Mouse (Mus musculus) liver, embryonic 11.5 days (tissue): ENCODE measurements around the gene Ciart. TPM values are rescaled to one million over a fixed set of nuclear protein-coding genes. Genes with fewer than 3 reads are reported as not detected.

Experiments
- ATAC-seq: fragments of 200-750 bp; cut with Nextera tagmentation; replicated peaks from 2 replicates; pipeline ENCODE4 v1.8.0; 2017; ENCODE audit warnings: moderate number of reproducible peaks, mild to moderate bottlenecking, moderate TSS enrichment, moderate library complexity; ENCODE audit not compliant: low FRiP score
- DNase-seq: peaks from one replicate; pipeline ENCODE4 v3.0.0-alpha.2; 2017; ENCODE audit warnings: low spot score
- H3K27ac ChIP-seq: fragments of 300-500 bp; sonication (generic); 2 replicates; pipeline ENCODE4 v1.5.1; 2014; ENCODE audit warnings: mild to moderate bottlenecking, low read depth, low read length, control low read depth
- H3K27me3 ChIP-seq: fragments of 300-500 bp; sonication (generic); replicated peaks from 2 replicates; pipeline ENCODE4 v1.6.1; 2014; ENCODE audit warnings: low read length, mixed read lengths; ENCODE audit not compliant: control insufficient read depth, insufficient read depth
- H3K36me3 ChIP-seq: fragments of 300-500 bp; sonication (generic); 2 replicates; pipeline ENCODE4 v1.6.1; 2014; ENCODE audit warnings: mild to moderate bottlenecking, low read length, moderate library complexity, mixed read lengths; ENCODE audit not compliant: control insufficient read depth, insufficient read depth
- H3K4me1 ChIP-seq: fragments of 300-500 bp; sonication (generic); replicated peaks from 2 replicates; pipeline ENCODE4 v1.6.1; 2014; ENCODE audit warnings: low read length, mixed read lengths; ENCODE audit not compliant: control insufficient read depth, insufficient read depth
- H3K4me2 ChIP-seq: fragments of 300-500 bp; sonication (generic); 2 replicates; pipeline ENCODE4 v1.6.1; 2014; ENCODE audit warnings: mild to moderate bottlenecking, control low read depth, moderate library complexity
- H3K4me3 ChIP-seq: fragments of 300-500 bp; sonication (generic); 2 replicates; pipeline ENCODE4 v1.5.1; 2014; ENCODE audit warnings: low read depth, low read length, control low read depth
- H3K9ac ChIP-seq: fragments of 300-500 bp; sonication (generic); 2 replicates; pipeline ENCODE4 v1.6.1; 2014; ENCODE audit warnings: low read depth, low read length, control low read depth
- H3K9me3 ChIP-seq: fragments of 300-500 bp; sonication (generic); 2 replicates; pipeline ENCODE4 v1.6.1; 2016; ENCODE audit warnings: low read length, inconsistent platforms, mixed read lengths; ENCODE audit not compliant: control insufficient read depth
- WGBS: fragments of 180-500 bp; shearing (Covaris S2); extraction: QIAGEN DNeasy Blood & Tissue Kit; methylation state at CpG from one replicate; pipeline ENCODE4 v1.1.7; 2014; 5-methylcytosine and 5-hydroxymethylcytosine counted together
- polyA plus RNA-seq: library from polyadenylated mRNA; unstranded; fragments of >200 nt; fragmentation: Nextera tagmentation; extraction: Ambion mirVana; gene quantifications from 2 replicates; pipeline ENCODE4 v1.2.1, GENCODE M21; 2014

Gene Ciart
- polyA plus RNA-seq, 1 experiment from 2014 or later = 8.1 TPM

DNA sequence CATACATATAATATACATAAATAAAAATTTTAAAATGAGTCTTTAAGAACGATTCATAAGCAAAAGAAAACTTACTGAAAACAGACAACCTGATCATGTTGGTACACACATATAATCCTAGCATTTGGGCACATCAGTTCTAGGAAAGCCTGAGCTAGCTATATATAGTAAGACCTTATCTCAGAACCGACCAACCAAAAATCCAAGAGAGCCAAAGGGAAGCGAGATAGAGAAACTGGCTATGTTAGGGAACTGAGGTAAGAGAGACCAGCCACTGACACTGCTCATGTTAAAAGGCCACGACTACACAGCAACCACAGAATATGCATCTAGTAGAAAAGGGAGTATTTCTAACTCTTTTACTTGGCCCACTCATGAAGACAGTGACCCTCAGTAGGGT is 31.4 kb downstream of the Ciart start:
- Histone ChIP-seq H3K4me2 (peak overlapping the region; percentile 41), H3K27me3 (no peaks in the 10 kb centered on the region), H3K9ac (no peak overlapping the region), H3K27ac (0 out of 2 replicates have a peak overlapping the region, but pooled peaks have one; percentile 5), H3K4me3 (no peak overlapping the region), H3K4me1 (peaks cover 18% of the 10 kb centered on the region; the same call in 1 of the 2 replicates), H3K9me3 (no peaks in the 10 kb centered on the region), H3K36me3 (peaks cover 52% of the 10 kb centered on the region)
- DNase-seq (no peak), ATAC-seq (peak; percentile 62; the same call in 1 of the 2 replicates)
- WGBS = 51% methylated on average over 4 of the region's 4 CpGs

DNA sequence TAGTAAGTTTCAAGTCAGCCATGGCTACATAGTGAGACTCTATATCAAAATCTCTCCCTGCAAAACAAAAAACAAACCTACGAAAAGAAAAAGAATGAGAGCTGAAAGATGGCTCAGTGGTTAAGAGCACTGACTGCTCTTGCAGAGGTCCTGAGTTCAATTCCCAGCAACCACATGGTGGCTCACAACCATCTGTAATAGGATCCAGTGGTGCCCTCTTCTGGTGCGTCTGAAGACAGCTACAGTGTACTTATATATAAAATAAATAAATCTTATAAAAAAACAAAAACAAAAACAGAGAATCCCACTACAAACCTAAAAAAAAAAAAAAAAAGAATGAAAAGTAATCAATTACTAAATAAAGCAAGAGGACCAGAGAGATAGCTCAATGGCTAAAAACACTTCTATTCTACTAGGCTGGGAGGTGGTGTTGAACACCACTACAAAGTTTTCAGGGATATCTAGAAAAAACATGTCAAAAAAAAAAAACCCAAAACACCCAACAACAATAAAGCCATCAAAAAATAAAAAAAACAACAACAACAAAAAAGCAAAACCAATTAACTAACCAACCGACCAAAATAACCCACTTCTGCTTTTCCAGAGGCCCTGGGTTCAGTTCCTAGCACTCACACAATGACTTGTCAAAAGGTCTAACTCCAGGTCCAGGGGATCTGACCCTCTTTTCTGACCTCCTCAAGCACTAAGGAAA is 39.4 kb downstream of the Ciart start:
- Histone ChIP-seq H3K36me3 (peaks cover 51% of the 10 kb centered on the region), H3K9me3 (no peaks in the 10 kb centered on the region), H3K4me3 (no peak overlapping the region), H3K9ac (no peak overlapping the region), H3K4me2 (no peak overlapping the region), H3K27me3 (no peaks in the 10 kb centered on the region), H3K27ac (no peak overlapping the region), H3K4me1 (peaks cover 3% of the 10 kb centered on the region)
- 79% methylated on average over 3 of the region's 3 CpGs for WGBS
- no peak for DNase-seq
- no peak for ATAC-seq

DNA sequence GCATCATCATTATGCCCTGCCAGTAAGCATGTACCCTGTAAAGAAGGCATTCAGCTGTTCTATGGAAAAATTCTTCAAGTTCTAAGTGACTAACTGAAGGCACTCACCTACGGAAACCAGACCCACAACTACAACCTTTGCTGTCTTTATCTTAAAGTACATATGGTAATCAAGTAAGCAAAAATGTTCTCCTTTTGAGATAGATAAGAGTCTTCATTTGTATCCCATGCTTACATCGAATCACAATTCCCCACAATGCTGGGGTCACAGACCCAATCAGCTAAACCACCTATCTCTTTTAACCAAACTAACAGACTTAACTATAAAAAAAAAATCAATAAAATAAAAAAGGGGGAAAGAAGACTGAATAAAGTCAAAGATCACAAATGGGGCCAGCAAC is 42.8 kb downstream of the Ciart start:
- 71% methylated on average over 2 of the region's 2 CpGs for WGBS
- no peak overlapping the region for H3K4me2 ChIP-seq
- H3K27me3 ChIP-seq = no peaks in the 10 kb centered on the region
- H3K9me3 ChIP-seq = no peaks in the 10 kb centered on the region
- peaks cover 3% of the 10 kb centered on the region for H3K4me1 ChIP-seq
- no peak overlapping the region for H3K27ac ChIP-seq
- H3K36me3 ChIP-seq = peaks cover 38% of the 10 kb centered on the region
- H3K4me3 ChIP-seq = no peak overlapping the region
- ATAC-seq = no peak
- no peak for DNase-seq
- no peak overlapping the region for H3K9ac ChIP-seq

DNA sequence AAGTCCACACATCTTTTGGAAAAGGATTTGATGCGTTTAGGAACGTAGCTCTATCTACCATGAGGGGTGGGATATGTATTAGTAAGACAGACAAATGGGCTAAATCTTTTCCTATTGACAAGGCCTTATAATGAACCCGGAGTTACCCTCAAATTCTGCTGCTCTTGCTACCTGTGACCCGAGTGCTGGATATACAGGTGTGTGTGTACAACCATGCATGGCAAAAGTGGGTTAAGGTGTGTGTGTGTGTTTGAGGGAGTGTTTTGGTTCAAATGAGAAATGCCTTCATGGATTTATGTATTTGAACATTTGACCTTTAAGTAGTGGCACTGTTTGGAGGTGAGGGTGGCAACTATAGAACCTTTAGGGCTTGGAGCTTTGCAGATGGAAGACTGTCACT is 53.0 kb downstream of the Ciart start:
- peaks cover 47% of the 10 kb centered on the region for H3K36me3 ChIP-seq
- H3K4me2 ChIP-seq = no peak overlapping the region
- ATAC-seq = no peak
- H3K9me3 ChIP-seq = no peaks in the 10 kb centered on the region
- 93% methylated on average over 4 of the region's 4 CpGs for WGBS
- H3K27ac ChIP-seq = no peak overlapping the region
- no peaks in the 10 kb centered on the region for H3K4me1 ChIP-seq
- H3K9ac ChIP-seq = no peak overlapping the region
- no peak overlapping the region for H3K4me3 ChIP-seq
- no peaks in the 10 kb centered on the region for H3K27me3 ChIP-seq
- no peak for DNase-seq

Other genes with a start within 250 kb of the Ciart start
- 52.2 and 57.7 TPM in 2 replicates for gene Mcl1, start 223.5 kb downstream of the Ciart start, polyA plus RNA-seq
- 0.38 and 1.2 TPM in 2 replicates for gene Adamtsl4, start 194.3 kb downstream of the Ciart start, polyA plus RNA-seq
- 30.4 and 31.7 TPM in 2 replicates for gene Ecm1, start 142.7 kb downstream of the Ciart start, polyA plus RNA-seq
- 97.9 and 102 TPM in 2 replicates for gene Tars2, start 122.0 kb downstream of the Ciart start, polyA plus RNA-seq
- 18.8 and 18.9 TPM in 2 replicates for gene Rprd2, start 63.4 kb downstream of the Ciart start, polyA plus RNA-seq
- gene Prpf3, start 26.4 kb downstream of the Ciart start, polyA plus RNA-seq = 68.0 and 68.4 TPM in 2 replicates
- 311 and 340 TPM in 2 replicates for gene Mrps21, start 10.7 kb downstream of the Ciart start, polyA plus RNA-seq
- 9.5 and 13.5 TPM in 2 replicates for gene BC028528, start 9.8 kb upstream of the Ciart start, polyA plus RNA-seq
- gene Aph1a, start 11.7 kb upstream of the Ciart start, polyA plus RNA-seq = 34.3 and 35.1 TPM in 2 replicates
- 27.4 and 28.9 TPM in 2 replicates for gene Car14, start 22.4 kb upstream of the Ciart start, polyA plus RNA-seq
- gene Anp32e, start 47.0 kb upstream of the Ciart start, polyA plus RNA-seq = 110 TPM in 2 replicates
- 21.6 and 22.9 TPM in 2 replicates for gene Plekho1, start 113.8 kb upstream of the Ciart start, polyA plus RNA-seq
- gene Vps45, start 176.2 kb upstream of the Ciart start, polyA plus RNA-seq = 17.4 and 18.5 TPM in 2 replicates
- gene Otud7b, start 222.3 kb upstream of the Ciart start, polyA plus RNA-seq = 7.1 and 7.9 TPM in 2 replicates